Mouse (Mus musculus): Measurements from ENCODE around the gene Rtn3.

Rtn3 gene

GRCm38 (mm10) chr19:7377639-7378038 is 105.4 kb downstream of the Rtn3 start:
- no peak for DNase-seq

Measured in cerebellum, adult 11-12 months (tissue).